Mouse (Mus musculus): ENCODE measurements around the gene Gpa33. TPM values are rescaled to one million over a fixed set of nuclear protein-coding genes. Genes with fewer than 3 reads are reported as not detected.

The Gpa33 gene
- polyA plus RNA-seq, 1 experiment from 2014 or later: 50.4 TPM

Other genes starting within 250 kb of the Gpa33 start
- 18.7 and 20.1 TPM in 2 replicates for gene Pou2f1, start 127.6 kb upstream of the Gpa33 start, polyA plus RNA-seq (2014; fragmentation: Nextera tagmentation; extraction: Ambion mirVana)
- 2.4 and 2.8 TPM in 2 replicates for gene Dusp27, start 2.3 kb upstream of the Gpa33 start, polyA plus RNA-seq (2014; fragmentation: Nextera tagmentation; extraction: Ambion mirVana)
- gene Mael, start 108.5 kb downstream of the Gpa33 start, polyA plus RNA-seq (2014; fragmentation: Nextera tagmentation; extraction: Ambion mirVana): not detected in 2 replicates
- 0.60 and 1.0 TPM in 2 replicates for gene Ildr2, start 123.9 kb downstream of the Gpa33 start, polyA plus RNA-seq (2014; fragmentation: Nextera tagmentation; extraction: Ambion mirVana)
- 46.2 and 55.8 TPM in 2 replicates for gene Tada1, start 248.9 kb downstream of the Gpa33 start, polyA plus RNA-seq (2014; fragmentation: Nextera tagmentation; extraction: Ambion mirVana)